Mouse (Mus musculus) liver, embryonic 12.5 days (tissue): ENCODE results near the gene Duoxa1. TPM values are rescaled to one million over a fixed set of nuclear protein-coding genes. Genes with fewer than 3 reads are reported as not detected.

Source experiments
- ATAC-seq: fragments of 200-750 bp; cut with Nextera tagmentation; 2 replicates; pipeline ENCODE4 v1.8.0; 2017; ENCODE audit warnings: moderate number of reproducible peaks, mild to moderate bottlenecking, moderate library complexity
- H3K27ac ChIP-seq: fragments of 300-500 bp; sonication (generic); 2 replicates; pipeline ENCODE4 v1.5.1; 2016; ENCODE audit warnings: mild to moderate bottlenecking
- H3K27me3 ChIP-seq: fragments of 300-500 bp; sonication (generic); replicated peaks from 2 replicates; pipeline ENCODE4 v1.6.1; 2016; ENCODE audit warnings: mild to moderate bottlenecking, moderate library complexity
- H3K36me3 ChIP-seq: fragments of 300-500 bp; sonication (generic); 2 replicates; pipeline ENCODE4 v1.6.1; 2016; ENCODE audit warnings: mild to moderate bottlenecking, moderate library complexity
- H3K4me1 ChIP-seq: fragments of 300-500 bp; sonication (generic); 2 replicates; pipeline ENCODE4 v1.6.1; 2016
- H3K4me2 ChIP-seq: fragments of 300-500 bp; sonication (generic); 2 replicates; pipeline ENCODE4 v1.6.1; 2016; ENCODE audit warnings: mild to moderate bottlenecking, moderate library complexity
- H3K4me3 ChIP-seq: fragments of 300-500 bp; sonication (generic); 2 replicates; pipeline ENCODE4 v1.5.1; 2016; ENCODE audit warnings: mild to moderate bottlenecking, moderate library complexity
- H3K9ac ChIP-seq: fragments of 300-500 bp; sonication (generic); 2 replicates; pipeline ENCODE4 v1.6.1; 2016; ENCODE audit warnings: mild to moderate bottlenecking, moderate library complexity
- H3K9me3 ChIP-seq: fragments of 300-500 bp; sonication (generic); replicated peaks from 2 replicates; pipeline ENCODE4 v1.6.1; 2016; ENCODE audit warnings: mild to moderate bottlenecking, moderate library complexity
- WGBS: fragments of 180-500 bp; shearing (Covaris S2); methylation state at CpG from one replicate; pipeline ENCODE4 v1.1.7; 2016; ENCODE audit not compliant: insufficient replicate concordance; 5-methylcytosine and 5-hydroxymethylcytosine counted together
- polyA plus RNA-seq: library from polyadenylated mRNA; unstranded; fragments of >200 nt; fragmentation: Nextera tagmentation; extraction: Ambion mirVana; gene quantifications from 2 replicates; pipeline ENCODE4 v1.2.1, GENCODE M21; 2016

Gene Duoxa1
- polyA plus RNA-seq, 1 experiment from 2014 or later: not detected

- no peak for ATAC-seq
- WGBS: 66% methylated on average over 3 of the region's 3 CpGs
- Histone ChIP-seq H3K36me3 (no peaks in the 10 kb centered on the region), H3K9me3 (no peaks in the 10 kb centered on the region), H3K4me1 (no peaks in the 10 kb centered on the region), H3K4me3 (no peak overlapping the region), H3K27ac (no peak overlapping the region), H3K27me3 (peaks cover 9% of the 10 kb centered on the region; the same call in 1 of the 2 replicates), H3K9ac (no peak overlapping the region), H3K4me2 (no peak overlapping the region)
Measured at GRCm38 (mm10) chr2:122278769-122279168, 34.8 kb downstream of the Duoxa1 start.

- Histone ChIP-seq H3K9me3 (no peaks in the 10 kb centered on the region), H3K27me3 (no peaks in the 10 kb centered on the region), H3K27ac (no peak overlapping the region), H3K36me3 (peaks cover 38% of the 10 kb centered on the region), H3K9ac (no peak overlapping the region), H3K4me1 (peaks cover 6% of the 10 kb centered on the region; the same call in 1 of the 2 replicates), H3K4me3 (no peak overlapping the region), H3K4me2 (no peak overlapping the region)
- WGBS: 78% methylated on average over 7 of the region's 7 CpGs
- ATAC-seq: peak; percentile 38
Measured at GRCm38 (mm10) chr2:122266407-122267193, 46.9 kb downstream of the Duoxa1 start.

GRCm38 (mm10) chr2:122264690-122265089, 48.8 kb downstream of the Duoxa1 start:
- Histone ChIP-seq H3K4me3 (no peak overlapping the region), H3K9ac (no peak overlapping the region), H3K27ac (no peak overlapping the region), H3K9me3 (no peaks in the 10 kb centered on the region), H3K36me3 (peaks cover 57% of the 10 kb centered on the region), H3K4me2 (no peak overlapping the region), H3K4me1 (no peaks in the 10 kb centered on the region), H3K27me3 (no peaks in the 10 kb centered on the region)
- WGBS: 90% methylated on average over 3 of the region's 3 CpGs
- no peak for ATAC-seq

- no peaks in the 10 kb centered on the region for H3K9me3 ChIP-seq
- no peaks in the 10 kb centered on the region for H3K27me3 ChIP-seq
- H3K9ac ChIP-seq: no peak overlapping the region
- no peak overlapping the region for H3K4me3 ChIP-seq
- WGBS: 77% methylated on average over 5 of the region's 5 CpGs
- H3K27ac ChIP-seq: no peak overlapping the region
- no peaks in the 10 kb centered on the region for H3K4me1 ChIP-seq
- no peak for ATAC-seq
- no peak overlapping the region for H3K4me2 ChIP-seq
- peaks cover 97% of the 10 kb centered on the region for H3K36me3 ChIP-seq
Measured at GRCm38 (mm10) chr2:122260729-122261128, 52.8 kb downstream of the Duoxa1 start.

- Histone ChIP-seq H3K9me3 (no peaks in the 10 kb centered on the region), H3K9ac (no peak overlapping the region), H3K4me1 (no peaks in the 10 kb centered on the region), H3K27me3 (no peaks in the 10 kb centered on the region), H3K36me3 (peaks cover 89% of the 10 kb centered on the region), H3K4me2 (no peak overlapping the region), H3K4me3 (no peak overlapping the region), H3K27ac (no peak overlapping the region)
- ATAC-seq: no peak
- WGBS: 87% methylated on average over 5 of the region's 5 CpGs
Measured at GRCm38 (mm10) chr2:122255997-122256396, 57.5 kb downstream of the Duoxa1 start.

Other genes starting within 250 kb of the Duoxa1 start
- gene Spg11, start 195.3 kb downstream of the Duoxa1 start, polyA plus RNA-seq: 5.8 and 6.2 TPM in 2 replicates
- gene B2m, start 166.0 kb downstream of the Duoxa1 start, polyA plus RNA-seq: 273 and 281 TPM in 2 replicates
- 0.07 TPM in 1 of 2 replicates, not detected in the other for gene Trim69, start 153.0 kb downstream of the Duoxa1 start, polyA plus RNA-seq
- gene Patl2, start 127.5 kb downstream of the Duoxa1 start, polyA plus RNA-seq: 0.05 TPM in 1 of 2 replicates, not detected in the other
- gene Terb2, start 127.5 kb downstream of the Duoxa1 start, polyA plus RNA-seq: not detected in 2 replicates
- gene Sord, start 79.0 kb downstream of the Duoxa1 start, polyA plus RNA-seq: 159 and 163 TPM in 2 replicates
- gene Duox2, start 15.3 kb downstream of the Duoxa1 start, polyA plus RNA-seq: not detected in 2 replicates
- not detected in 2 replicates for gene Duoxa2, start 14.8 kb downstream of the Duoxa1 start, polyA plus RNA-seq
- gene Duox1, start 1.9 kb upstream of the Duoxa1 start, polyA plus RNA-seq: not detected in 2 replicates
- gene Shf, start 55.4 kb upstream of the Duoxa1 start, polyA plus RNA-seq: 2.0 TPM in 2 replicates
- gene Slc28a2, start 112.7 kb upstream of the Duoxa1 start, polyA plus RNA-seq: 0.31 and 0.35 TPM in 2 replicates
- gene Gm14085, start 171.2 kb upstream of the Duoxa1 start, polyA plus RNA-seq: not detected in 2 replicates